Mouse (Mus musculus): ENCODE measurements at regions not wholly inside any gene's neighbourhood (a gene's known extent, or its start where the extent isn't known, plus 50 kb on each side); places are given as distances from the start of the nearest gene placed in this dataset.

DNA sequence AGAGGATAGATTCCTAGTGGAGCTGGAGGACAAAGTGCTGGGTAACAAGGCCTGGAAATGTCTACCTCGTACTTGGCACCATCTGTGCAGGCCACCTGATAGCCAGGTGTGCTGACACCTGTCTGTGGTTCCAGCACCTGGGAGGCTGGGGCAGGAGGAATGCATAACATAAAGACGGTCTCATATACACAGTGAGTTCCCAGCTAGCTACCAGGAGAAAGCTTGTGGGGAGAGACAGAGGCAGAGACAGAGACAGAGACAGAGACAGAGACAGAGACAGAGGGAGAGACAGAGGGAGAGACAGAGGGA, 299.7 kb upstream of the Cd180 start:
- TF ChIP-seq CTCF (conservative IDR thresholded peaks at IDR 0.05; ENCODE audit: low read length) (no peak), NANOG (IDR thresholded peaks at IDR 0.05; ENCODE audit: borderline replicate concordance, low read length) (no peak), POU5F1 (IDR thresholded peaks at IDR 0.05; ENCODE audit: borderline replicate concordance, low read length) (no peak)

Measured in E14TG2a.4 (cell line).